Mouse (Mus musculus) erythroid progenitor cell, adult 5-6 weeks (primary cell): ENCODE measurements around the gene Ephb2. TPM values are rescaled to one million over a fixed set of nuclear protein-coding genes. Genes with fewer than 3 reads are reported as not detected.

ENCODE experiments used
- ATAC-seq: replicated peaks from 2 replicates; pipeline ENCODE4 v1.8.0; 2016; ENCODE audit warnings: moderate number of reproducible peaks, mild to moderate bottlenecking, moderate TSS enrichment, inconsistent platforms; ENCODE audit not compliant: poor library complexity, low FRiP score, severe bottlenecking
- total RNA-seq, 2 experiments: library from RNA; stranded (forward) in 1 of 2; stranded (reverse) in 1 of 2; fragments of 150-400 nt in 1 of 2; fragments of 186-747, 209-891 nt in 1 of 2; gene quantifications; 2 replicates each; pipeline versions ENCODE4 v1.2.3 to v1.2.4; 2015 to 2017; ENCODE audit warnings: low replicate concordance in 2 of 2

The Ephb2 gene
- total RNA-seq, 2 experiments from 2014 or later, result not detected

DNA sequence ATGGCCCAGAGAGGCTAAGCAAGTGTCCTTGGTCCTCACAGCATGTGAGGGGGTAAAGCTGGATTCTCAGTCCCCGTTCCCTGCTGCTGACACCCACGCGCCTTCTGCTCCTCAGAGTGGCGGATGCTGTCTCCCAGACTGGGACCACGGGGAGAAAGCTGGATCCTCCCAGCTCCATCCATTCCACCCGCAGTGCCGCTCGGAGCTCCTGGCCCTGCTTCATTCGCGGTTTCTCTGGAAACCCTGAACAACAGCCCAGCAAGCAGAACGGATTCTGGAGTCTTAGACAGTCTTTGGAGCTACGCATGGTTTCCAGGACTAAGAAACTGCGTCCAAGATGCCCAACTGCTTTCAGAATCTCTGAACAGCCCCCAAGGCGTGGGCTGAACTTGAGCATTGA is 93.9 kb downstream of the Ephb2 start:
- no peak for ATAC-seq

GRCm38 (mm10) chr4:136740963-136741362 is 94.8 kb downstream of the Ephb2 start:
- ATAC-seq, result no peak

DNA sequence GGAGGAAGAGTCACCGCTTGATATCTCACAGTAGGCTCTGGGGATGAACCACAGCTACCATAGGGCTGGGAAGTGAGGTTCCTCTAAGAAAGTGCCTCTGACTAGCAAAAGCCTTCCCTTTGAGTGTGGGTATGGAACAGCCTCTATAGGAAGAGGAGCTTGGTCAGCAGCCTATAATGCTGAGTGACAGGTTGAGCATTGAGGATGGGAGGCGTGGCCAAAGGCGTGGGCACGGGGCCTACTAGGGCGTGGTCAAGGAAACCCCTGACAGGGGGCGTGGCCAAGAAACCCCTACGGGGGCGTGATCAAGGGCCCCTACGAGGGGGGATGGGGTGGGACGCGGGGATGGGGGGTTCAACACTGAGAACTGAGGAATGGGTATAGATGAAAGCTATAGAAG is 96.6 kb downstream of the Ephb2 start:
- no peak for ATAC-seq

GRCm38 (mm10) chr4:136738291-136738690 is 97.5 kb downstream of the Ephb2 start:
- ATAC-seq, result no peak

DNA sequence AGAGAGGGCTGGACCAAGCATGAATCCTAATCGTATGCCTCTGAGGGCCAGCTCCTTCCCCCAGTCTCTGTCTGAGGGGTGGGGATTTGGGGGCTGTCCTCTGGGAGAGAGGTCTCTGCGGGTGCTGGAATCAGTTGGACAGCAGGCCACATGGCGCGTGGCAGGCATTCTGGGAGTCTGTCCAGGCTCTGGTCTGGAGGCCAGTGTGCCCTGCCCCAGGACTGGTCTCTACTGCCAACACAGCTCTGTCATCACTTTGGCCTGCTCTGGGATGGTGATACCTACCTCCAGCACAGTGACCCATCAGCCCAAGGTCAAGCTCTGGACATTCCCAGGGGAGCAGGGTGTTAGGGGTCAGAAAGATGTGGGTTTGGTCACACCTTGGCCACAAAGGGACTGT is 99.9 kb downstream of the Ephb2 start:
- ATAC-seq, result no peak

DNA sequence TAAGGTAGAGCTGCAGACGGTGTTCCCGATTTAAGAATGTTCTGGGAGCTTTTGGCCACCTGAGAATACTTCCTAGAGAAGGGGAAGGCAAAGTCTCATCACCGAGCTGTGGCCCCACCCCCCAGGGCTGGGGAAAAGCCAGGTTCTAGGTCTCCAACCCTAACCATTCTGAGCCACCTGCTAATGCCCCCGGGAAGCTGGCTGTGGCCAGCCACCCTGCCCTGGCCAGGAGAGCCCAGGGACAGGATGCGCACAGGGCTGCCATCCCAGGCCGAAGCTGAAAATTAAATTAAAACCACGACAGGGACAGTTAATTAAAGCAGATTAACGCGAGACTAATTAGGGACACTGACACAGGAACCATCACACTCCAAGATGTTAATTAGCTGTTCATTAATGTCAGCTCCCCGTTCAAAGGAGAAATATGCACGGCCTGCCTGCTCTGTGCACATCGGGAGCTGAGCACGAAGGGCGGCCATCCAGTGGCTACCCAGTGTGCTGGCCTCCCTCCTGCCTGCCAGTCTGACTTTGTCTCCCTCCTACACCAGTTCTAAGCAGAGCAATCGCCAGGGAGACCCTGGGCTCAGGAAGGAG is 101.5 kb downstream of the Ephb2 start:
- ATAC-seq, result no peak

DNA sequence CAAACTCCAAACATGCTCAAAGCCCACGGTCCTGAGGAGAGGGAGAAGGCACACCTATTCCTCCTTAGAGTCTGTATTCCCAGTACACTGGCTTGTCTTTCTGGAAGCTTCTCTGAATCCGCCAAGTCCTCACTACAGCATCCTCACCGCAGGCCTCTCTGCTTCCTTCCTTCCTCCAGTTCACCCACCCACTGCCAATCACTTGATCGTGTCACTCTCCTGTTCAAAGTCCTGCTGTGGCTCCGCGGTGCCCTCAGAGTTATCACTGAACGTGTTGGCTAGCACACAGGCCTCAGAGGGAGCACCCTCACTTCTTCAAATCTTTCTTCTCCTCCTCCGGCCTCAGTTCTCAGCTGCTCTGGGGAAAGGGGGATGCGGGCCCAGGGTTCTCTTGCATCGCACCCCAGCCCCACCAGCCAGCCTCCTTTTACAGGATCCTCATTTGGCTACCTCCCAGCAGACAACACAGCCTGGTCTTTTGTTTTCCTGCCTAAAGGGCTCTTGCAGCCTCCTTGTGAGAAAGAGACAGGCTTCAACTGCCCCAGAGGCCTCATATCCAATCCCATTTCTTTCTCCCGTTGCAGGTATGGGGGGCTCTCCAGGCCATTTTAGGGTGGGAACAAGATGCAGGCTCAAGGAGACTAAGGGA is 102.4 kb downstream of the Ephb2 start:
- ATAC-seq, result no peak

- ATAC-seq, result no peak
Measured at GRCm38 (mm10) chr4:136732536-136733121, 103.2 kb downstream of the Ephb2 start.

DNA sequence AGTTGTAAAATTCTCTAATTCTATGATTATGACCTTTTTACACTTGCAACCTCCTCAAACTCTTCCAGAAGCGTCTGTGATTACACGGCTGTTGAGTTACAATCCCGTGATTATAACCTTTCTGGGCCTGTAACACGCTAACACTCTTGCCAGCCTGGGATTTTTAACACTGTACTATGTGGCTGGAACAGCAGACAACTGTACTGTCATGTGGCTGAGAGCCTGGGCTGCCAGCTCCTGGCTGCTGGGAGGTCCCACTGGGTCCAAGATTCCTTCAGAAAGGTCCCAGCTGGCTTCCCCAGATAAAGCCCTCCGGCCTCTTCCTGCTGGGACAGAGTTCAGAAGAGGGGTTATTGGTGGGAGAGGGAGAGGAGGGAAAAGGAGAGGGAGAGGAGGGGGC is 104.0 kb downstream of the Ephb2 start:
- ATAC-seq, result no peak

DNA sequence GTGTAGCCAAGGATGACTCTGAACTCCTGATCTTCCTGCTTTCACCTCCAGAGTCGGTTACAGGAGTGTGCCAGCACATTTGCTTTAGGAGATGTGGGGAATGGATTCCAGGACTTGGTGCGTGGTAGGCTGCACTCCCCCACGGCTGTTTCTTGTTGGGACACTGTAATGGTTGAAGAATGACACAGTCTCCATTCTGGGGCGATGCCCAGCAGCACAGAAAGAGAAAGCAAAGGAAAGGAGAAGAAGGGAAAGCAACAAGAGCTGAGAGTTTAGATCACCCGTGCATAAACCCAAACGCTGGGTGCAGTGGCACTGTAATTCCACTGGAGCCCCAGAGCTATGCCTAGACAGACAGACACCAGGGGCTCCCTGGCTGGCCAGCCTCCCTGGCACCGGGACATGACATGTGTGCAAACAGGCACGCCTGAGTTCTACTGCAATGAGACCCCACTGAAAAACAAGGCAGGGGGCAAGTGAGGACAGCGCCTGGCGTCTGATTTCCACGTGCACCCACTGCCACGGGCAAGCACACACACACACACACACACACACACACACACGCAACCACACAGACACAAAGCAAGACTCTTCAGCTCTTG is 104.7 kb downstream of the Ephb2 start:
- ATAC-seq, result no peak

- ATAC-seq, result no peak
Measured at GRCm38 (mm10) chr4:136730501-136730900, 105.3 kb downstream of the Ephb2 start.

DNA sequence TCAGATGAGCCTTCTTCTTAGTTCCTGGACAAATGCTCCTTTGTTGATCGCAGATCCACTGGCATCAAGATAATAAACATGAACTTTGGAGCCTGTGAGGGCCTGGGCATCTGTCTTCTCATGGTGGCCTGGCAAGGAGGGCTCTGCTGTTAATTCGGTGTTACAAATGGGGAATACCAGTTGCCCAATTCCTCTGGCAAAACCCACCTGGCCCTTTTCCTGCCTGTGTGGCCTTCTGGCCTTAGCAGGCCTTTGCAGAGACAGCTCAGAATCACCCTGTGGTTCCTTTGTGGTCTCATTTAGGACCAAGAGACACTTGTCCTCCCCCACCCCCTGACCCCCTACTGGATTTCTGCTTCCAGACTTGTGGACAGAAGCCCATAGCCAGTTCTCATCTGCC is 106.2 kb downstream of the Ephb2 start:
- ATAC-seq, result no peak

DNA sequence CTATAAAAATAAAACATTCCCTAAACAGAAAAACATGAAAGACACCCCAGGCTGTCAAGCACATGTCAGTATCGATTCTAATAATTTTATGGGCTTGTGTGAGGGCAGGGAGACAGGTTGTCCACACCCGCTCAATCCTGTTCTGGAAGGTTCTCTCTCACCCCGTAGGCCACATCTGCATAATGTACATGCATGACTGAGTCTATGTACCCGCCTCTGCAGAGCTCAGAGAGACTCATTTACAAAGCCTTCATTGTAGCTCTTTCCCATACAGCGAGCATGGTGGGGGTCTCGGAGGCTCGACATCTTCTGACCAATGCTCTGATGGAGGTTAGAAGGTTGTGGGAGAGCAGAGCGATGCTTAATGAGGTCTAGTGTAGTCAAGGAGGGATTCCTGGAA is 108.8 kb downstream of the Ephb2 start:
- ATAC-seq, result no peak

GRCm38 (mm10) chr4:136724731-136725130 is 111.1 kb downstream of the Ephb2 start:
- no peak for ATAC-seq

- no peak for ATAC-seq
Measured at GRCm38 (mm10) chr4:136722361-136723082, 113.3 kb downstream of the Ephb2 start.

- ATAC-seq, result no peak
Measured at GRCm38 (mm10) chr4:136721937-136722336, 113.9 kb downstream of the Ephb2 start.

DNA sequence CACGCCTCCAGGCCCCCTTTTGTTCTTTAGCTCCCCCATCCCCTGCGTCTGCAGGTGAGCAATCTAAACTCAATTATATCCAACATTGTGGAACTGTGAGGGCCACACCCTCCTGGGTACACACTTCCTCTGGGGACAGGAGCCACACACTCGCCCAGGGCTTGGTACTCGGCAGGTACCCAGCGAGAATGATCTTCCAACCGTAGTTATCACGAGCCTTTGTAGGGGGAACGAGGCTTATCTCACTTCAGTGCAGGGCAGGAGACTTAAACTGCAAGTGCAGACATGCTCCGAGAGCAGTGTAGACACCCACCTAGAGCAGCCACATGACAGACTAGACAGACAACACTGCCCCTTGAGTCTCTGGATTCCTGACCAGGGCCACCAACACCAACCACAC is 115.8 kb downstream of the Ephb2 start:
- ATAC-seq, result no peak

DNA sequence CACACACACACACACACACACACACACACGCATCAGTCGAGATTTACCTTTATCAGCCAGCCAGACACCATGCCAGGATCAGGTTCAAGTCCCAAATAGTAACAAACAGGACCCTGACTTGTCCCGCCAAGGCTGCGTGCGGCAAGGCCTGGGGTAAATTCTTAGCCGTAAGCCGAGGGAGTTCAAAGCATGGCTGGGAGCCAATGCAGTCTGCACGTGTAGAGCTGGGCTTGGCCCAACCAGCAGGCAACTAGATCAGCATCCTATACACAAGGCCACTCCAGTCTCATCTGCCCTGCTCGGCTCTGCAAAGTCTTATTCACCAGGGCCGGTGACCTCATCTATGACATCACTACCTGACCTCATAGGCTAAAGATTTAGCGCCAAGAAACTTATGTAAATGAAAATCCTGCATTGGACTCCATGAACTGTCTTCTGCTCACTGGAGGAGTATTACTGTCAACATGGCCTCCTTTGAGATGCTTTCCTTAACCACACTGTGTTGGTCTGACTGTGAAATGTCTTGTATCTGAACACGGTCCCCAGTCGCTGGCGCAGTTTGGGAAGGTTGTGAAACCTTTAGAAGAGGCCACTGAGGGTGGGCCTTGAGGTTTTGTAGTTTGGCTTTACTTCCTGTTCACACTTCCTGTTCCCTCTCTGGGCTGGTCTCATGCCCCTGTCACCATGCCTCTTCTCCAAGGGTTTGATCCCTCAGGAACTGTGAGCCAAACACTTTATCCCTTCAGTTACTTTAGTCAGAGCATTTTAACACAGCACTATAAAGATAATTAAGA is 117.4 kb downstream of the Ephb2 start:
- ATAC-seq, result no peak

GRCm38 (mm10) chr4:136716561-136716972 is 119.2 kb downstream of the Ephb2 start:
- no peak for ATAC-seq

- ATAC-seq, result no peak
Measured at GRCm38 (mm10) chr4:136714530-136714929, 121.3 kb downstream of the Ephb2 start.
